Mouse (Mus musculus) hindbrain, postnatal 0 days (tissue): ENCODE measurements at regions not wholly inside any gene's neighbourhood (a gene's known extent, or its start where the extent isn't known, plus 50 kb on each side); places are given as distances from the start of the nearest gene placed in this dataset.

Experiments
- ATAC-seq: fragments of 200-750 bp; cut with Nextera tagmentation; 2 replicates; pipeline ENCODE4 v1.8.0; 2017; ENCODE audit warnings: mild to moderate bottlenecking, moderate TSS enrichment, moderate library complexity
- DNase-seq: peaks from one replicate; pipeline ENCODE4 v3.0.0-alpha.2; 2015; ENCODE audit warnings: low spot score
- H3K27ac ChIP-seq: fragments of 300-500 bp; sonication (generic); 2 replicates; pipeline ENCODE4 v1.5.1; 2014; ENCODE audit warnings: mild to moderate bottlenecking
- H3K27me3 ChIP-seq: fragments of 300-500 bp; sonication (generic); 2 replicates; pipeline ENCODE4 v1.6.1; 2014; ENCODE audit warnings: low read length, mixed read lengths; ENCODE audit not compliant: insufficient read depth
- H3K36me3 ChIP-seq: fragments of 300-500 bp; sonication (generic); 2 replicates; pipeline ENCODE4 v1.6.1; 2014; ENCODE audit warnings: low read length, mixed read lengths; ENCODE audit not compliant: insufficient read depth
- H3K4me1 ChIP-seq: fragments of 300-500 bp; sonication (generic); 2 replicates; pipeline ENCODE4 v1.6.1; 2014; ENCODE audit warnings: antibody characterized with exemption, low read length, mixed read lengths; ENCODE audit not compliant: insufficient read depth
- H3K4me2 ChIP-seq: fragments of 300-500 bp; sonication (generic); 2 replicates; pipeline ENCODE4 v1.6.1; 2014; ENCODE audit warnings: low read depth, mild to moderate bottlenecking, low read length, moderate library complexity, mixed read lengths
- H3K4me3 ChIP-seq: fragments of 300-500 bp; sonication (generic); 2 replicates; pipeline ENCODE4 v1.5.1; 2014; ENCODE audit warnings: low read length
- H3K9ac ChIP-seq: fragments of 300-500 bp; sonication (generic); replicated peaks from 2 replicates; pipeline ENCODE4 v1.6.1; 2014; ENCODE audit warnings: mild to moderate bottlenecking, low read length, moderate library complexity, mixed read lengths
- H3K9me3 ChIP-seq: fragments of 300-500 bp; sonication (generic); 2 replicates; pipeline ENCODE4 v1.6.1; 2016; ENCODE audit warnings: low read length, mixed read lengths
- CTCF ChIP-seq: IDR thresholded peaks from 2 replicates; pipeline ENCODE4 v1.5.1; 2016; ENCODE audit warnings: antibody characterized with exemption, control low read depth, low read depth
- WGBS: fragments of 180-500 bp; shearing (Covaris S2); extraction: QIAGEN DNeasy Blood & Tissue Kit; methylation state at CpG from one replicate; pipeline ENCODE4 v1.1.7; 2014; 5-methylcytosine and 5-hydroxymethylcytosine counted together

- WGBS = 59% methylated on average over 9 of the region's 9 CpGs
- H3K9me3 ChIP-seq = no peaks in the 10 kb centered on the region
- no peaks in the 10 kb centered on the region for H3K27me3 ChIP-seq
- H3K4me1 ChIP-seq = no peaks in the 10 kb centered on the region
- no peak overlapping the region for H3K4me3 ChIP-seq
- DNase-seq = no peak
- H3K4me2 ChIP-seq = no peak overlapping the region
- no peak overlapping the region for H3K9ac ChIP-seq
- H3K36me3 ChIP-seq = no peaks in the 10 kb centered on the region
- H3K27ac ChIP-seq = no peak overlapping the region
- TF ChIP-seq CTCF = no peak
- ATAC-seq = no peak
These were observed 91.2 kb downstream of the Srek1 start for GRCm38 (mm10) chr13:103683169-103683568.

GRCm38 (mm10) chr13:103680740-103681139 is 93.7 kb downstream of the Srek1 start:
- 88% methylated on average over 4 of the region's 4 CpGs for WGBS
- no peak overlapping the region for H3K27ac ChIP-seq
- no peaks in the 10 kb centered on the region for H3K36me3 ChIP-seq
- no peaks in the 10 kb centered on the region for H3K27me3 ChIP-seq
- H3K9me3 ChIP-seq = no peaks in the 10 kb centered on the region
- no peak overlapping the region for H3K4me2 ChIP-seq
- no peaks in the 10 kb centered on the region for H3K4me1 ChIP-seq
- DNase-seq (no peak), ATAC-seq (no peak)
- no peak overlapping the region for H3K9ac ChIP-seq
- no peak for TF ChIP-seq CTCF
- H3K4me3 ChIP-seq = no peak overlapping the region

- no peaks in the 10 kb centered on the region for H3K27me3 ChIP-seq
- no peak overlapping the region for H3K4me3 ChIP-seq
- no peaks in the 10 kb centered on the region for H3K4me1 ChIP-seq
- H3K9me3 ChIP-seq = no peaks in the 10 kb centered on the region
- WGBS = 86% methylated on average over 7 of the region's 7 CpGs
- H3K4me2 ChIP-seq = no peak overlapping the region
- H3K36me3 ChIP-seq = no peaks in the 10 kb centered on the region
- TF ChIP-seq CTCF = no peak
- DNase-seq (no peak), ATAC-seq (no peak)
- H3K27ac ChIP-seq = no peak overlapping the region
- H3K9ac ChIP-seq = no peak overlapping the region
These were observed 94.4 kb downstream of the Srek1 start for GRCm38 (mm10) chr13:103680052-103680451.

- Histone ChIP-seq H3K4me1 (no peaks in the 10 kb centered on the region), H3K27me3 (no peaks in the 10 kb centered on the region), H3K36me3 (no peaks in the 10 kb centered on the region), H3K4me2 (no peak overlapping the region), H3K9ac (no peak overlapping the region), H3K9me3 (no peaks in the 10 kb centered on the region), H3K27ac (no peak overlapping the region), H3K4me3 (no peak overlapping the region)
- DNase-seq (no peak), ATAC-seq (no peak)
- 43% methylated on average over 13 of the region's 13 CpGs for WGBS
- TF ChIP-seq CTCF = no peak
These were observed 97.6 kb downstream of the Srek1 start for GRCm38 (mm10) chr13:103676831-103677230.

- DNase-seq = no peak
- H3K4me1 ChIP-seq = no peaks in the 10 kb centered on the region
- no peak overlapping the region for H3K9ac ChIP-seq
- no peak overlapping the region for H3K4me3 ChIP-seq
- no peak for TF ChIP-seq CTCF
- 74% methylated on average over 5 of the region's 5 CpGs for WGBS
- no peaks in the 10 kb centered on the region for H3K27me3 ChIP-seq
- no peak overlapping the region for H3K27ac ChIP-seq
- H3K4me2 ChIP-seq = no peak overlapping the region
- no peaks in the 10 kb centered on the region for H3K36me3 ChIP-seq
- H3K9me3 ChIP-seq = no peaks in the 10 kb centered on the region
- no peak for ATAC-seq
These were observed 98.2 kb downstream of the Srek1 start for GRCm38 (mm10) chr13:103676221-103676620.

GRCm38 (mm10) chr13:103670611-103671010 is 103.8 kb downstream of the Srek1 start:
- H3K4me1 ChIP-seq = no peaks in the 10 kb centered on the region
- no peak for ATAC-seq
- no peaks in the 10 kb centered on the region for H3K9me3 ChIP-seq
- TF ChIP-seq CTCF = no peak
- no peak for DNase-seq
- no peak overlapping the region for H3K9ac ChIP-seq
- H3K36me3 ChIP-seq = no peaks in the 10 kb centered on the region
- no peak overlapping the region for H3K27ac ChIP-seq
- H3K4me2 ChIP-seq = no peak overlapping the region
- no peak overlapping the region for H3K4me3 ChIP-seq
- H3K27me3 ChIP-seq = no peaks in the 10 kb centered on the region

- no peak overlapping the region for H3K9ac ChIP-seq
- no peak for ATAC-seq
- no peaks in the 10 kb centered on the region for H3K27me3 ChIP-seq
- H3K4me1 ChIP-seq = no peaks in the 10 kb centered on the region
- 90% methylated on average over 4 of the region's 4 CpGs for WGBS
- H3K36me3 ChIP-seq = no peaks in the 10 kb centered on the region
- no peak for DNase-seq
- H3K27ac ChIP-seq = no peak overlapping the region
- H3K4me3 ChIP-seq = no peak overlapping the region
- no peaks in the 10 kb centered on the region for H3K9me3 ChIP-seq
- no peak for TF ChIP-seq CTCF
- no peak overlapping the region for H3K4me2 ChIP-seq
These were observed 104.6 kb downstream of the Srek1 start for GRCm38 (mm10) chr13:103669856-103670255.

GRCm38 (mm10) chr13:103667749-103668148 is 106.7 kb downstream of the Srek1 start:
- TF ChIP-seq CTCF = no peak

More at GRCm38 (mm10) chr13:103667749-103668148, 106.7 kb downstream of the Srek1 start:
- H3K4me2 ChIP-seq = no peak overlapping the region
- H3K27me3 ChIP-seq = no peaks in the 10 kb centered on the region
- no peak overlapping the region for H3K9ac ChIP-seq
- no peaks in the 10 kb centered on the region for H3K9me3 ChIP-seq
- no peak for ATAC-seq
- no peak overlapping the region for H3K27ac ChIP-seq
- WGBS = 81% methylated on average over 2 of the region's 2 CpGs
- H3K4me3 ChIP-seq = no peak overlapping the region
- no peaks in the 10 kb centered on the region for H3K36me3 ChIP-seq
- DNase-seq = no peak
- no peaks in the 10 kb centered on the region for H3K4me1 ChIP-seq
